Mouse (Mus musculus): ENCODE results near the gene Serping1. TPM values are rescaled to one million over a fixed set of nuclear protein-coding genes. Genes with fewer than 3 reads are reported as not detected.
"Not testable (repeated sequence)": the region's sequence is repeated elsewhere in the genome, so short reads cannot be mapped to it uniquely, and the experiment has no call there.

Gene Serping1
- total RNA-seq, 2 experiments from 2014 or later = 79.2 to 110 TPM

DNA sequence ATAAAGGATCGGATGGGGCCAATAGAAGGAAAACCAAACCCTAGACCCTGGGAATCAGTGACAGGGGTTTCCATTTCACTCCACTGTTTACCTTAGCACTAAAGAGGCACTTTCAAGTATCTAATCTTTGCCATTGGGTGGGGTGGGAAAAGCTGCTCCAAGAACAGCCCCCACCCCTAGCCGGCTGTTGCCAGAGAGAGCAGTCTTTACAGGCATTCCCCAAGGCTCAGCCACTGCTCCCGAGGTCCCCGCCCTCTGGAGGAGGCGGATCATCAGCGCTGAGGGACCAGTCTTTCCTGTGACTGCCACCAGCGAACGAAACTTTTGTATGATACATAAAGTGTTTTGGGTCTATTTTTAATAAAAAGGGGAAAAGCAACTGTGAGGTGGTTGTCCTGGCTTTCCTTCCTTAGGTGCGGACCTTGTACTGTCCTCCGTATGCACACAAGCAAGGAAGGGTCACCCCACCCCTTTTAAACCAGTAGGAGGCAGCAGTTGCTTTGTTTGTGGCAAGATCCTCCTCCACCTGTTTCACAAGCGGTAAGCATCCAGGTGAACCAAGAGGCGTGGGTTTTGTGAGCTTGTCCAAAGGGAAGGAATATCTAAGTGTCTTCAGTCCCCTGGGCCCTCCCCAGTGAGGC is 36.9 kb downstream of the Serping1 start:
- peak; percentile 51 for DNase-seq

DNA sequence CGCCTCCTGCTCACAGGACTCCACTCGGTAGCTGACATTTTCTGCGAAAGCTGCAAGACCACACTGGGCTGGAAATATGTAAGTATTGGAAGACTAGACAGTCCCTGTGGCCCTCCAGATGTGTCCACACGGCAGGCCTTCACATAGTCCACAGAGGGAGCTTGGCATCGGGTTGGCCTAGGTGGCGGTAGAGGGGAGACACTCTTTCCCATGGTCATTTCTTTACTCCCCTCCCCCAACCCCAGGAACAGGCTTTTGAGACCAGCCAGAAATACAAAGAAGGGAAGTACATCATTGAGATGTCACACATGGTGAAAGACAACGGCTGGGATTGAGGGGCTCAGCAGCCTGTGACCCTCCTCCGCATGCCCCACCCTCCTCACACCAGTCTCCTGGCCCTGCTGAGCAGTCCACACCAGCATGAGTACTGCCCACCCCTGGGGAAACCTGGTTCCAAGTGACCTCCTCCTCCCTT is 37.8 kb downstream of the Serping1 start:
- peak; percentile 27 for DNase-seq

DNA sequence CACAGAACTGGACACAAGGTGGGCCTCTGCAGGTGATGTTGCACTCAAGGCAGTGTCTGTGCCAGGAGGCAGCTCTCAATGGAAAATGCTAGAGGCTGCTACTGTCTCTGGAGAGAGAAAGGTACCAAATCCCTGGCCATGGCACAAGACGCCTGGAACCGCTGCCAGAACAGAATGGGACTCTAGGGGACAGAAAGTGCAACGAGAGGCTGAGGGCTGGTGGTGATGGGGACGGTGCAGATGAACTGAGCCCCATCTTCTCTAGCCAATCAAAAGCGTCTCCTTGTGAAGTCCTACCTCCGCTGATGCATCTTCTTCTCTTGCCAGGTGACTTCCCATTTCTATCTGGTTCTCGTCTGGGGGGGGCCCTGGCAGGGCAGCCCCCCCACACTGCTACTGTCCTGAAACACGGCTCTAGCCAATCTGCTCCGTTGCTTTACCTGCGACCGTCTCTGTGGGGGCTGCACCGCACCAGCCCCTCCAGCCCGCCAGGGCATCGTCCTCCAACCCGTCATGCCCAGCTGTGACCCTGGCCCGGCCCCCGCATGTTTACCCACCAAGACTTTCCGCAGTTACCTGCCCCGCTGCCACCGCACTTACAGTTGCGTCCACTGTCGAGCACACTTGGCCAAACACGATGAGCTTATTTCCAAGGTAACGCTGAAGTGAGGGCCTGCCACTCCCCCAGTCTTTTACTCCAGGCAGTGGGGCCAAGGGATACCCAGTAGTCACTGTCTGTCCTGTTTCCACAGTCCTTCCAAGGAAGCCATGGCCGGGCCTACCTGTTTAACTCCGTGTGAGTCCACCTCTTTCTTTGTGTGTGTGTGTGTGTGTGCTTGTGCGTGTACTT is 38.7 kb downstream of the Serping1 start:
- peak; percentile 54 for DNase-seq

DNA sequence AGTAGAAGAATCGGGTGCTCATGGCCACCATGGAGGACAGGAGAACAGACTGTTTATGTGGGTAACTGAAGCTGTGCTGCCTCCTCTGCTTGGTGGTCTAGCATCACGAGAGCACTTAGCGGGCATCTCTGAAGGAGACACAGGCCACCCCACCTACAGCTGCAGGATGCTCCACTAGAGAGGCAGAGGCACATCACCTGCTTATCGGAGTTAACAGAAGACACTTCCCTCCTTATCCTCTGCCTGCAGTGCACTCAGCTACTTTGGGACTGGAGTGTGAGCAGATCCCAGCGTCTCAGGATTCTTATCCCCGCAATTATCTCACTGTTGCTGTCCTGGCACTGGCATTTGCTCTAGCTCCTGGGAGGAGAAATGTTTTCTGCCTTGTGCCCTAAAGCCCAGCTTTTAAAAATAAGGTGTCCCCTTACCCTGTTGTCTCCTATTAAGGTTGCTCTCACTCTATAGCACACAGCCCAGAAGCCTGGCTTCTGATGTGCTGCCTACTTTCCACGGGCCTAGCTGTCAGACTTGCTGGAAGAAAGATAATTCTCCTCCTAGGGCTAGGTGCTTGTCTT is 39.8 kb downstream of the Serping1 start:
- DNase-seq = no peak

DNA sequence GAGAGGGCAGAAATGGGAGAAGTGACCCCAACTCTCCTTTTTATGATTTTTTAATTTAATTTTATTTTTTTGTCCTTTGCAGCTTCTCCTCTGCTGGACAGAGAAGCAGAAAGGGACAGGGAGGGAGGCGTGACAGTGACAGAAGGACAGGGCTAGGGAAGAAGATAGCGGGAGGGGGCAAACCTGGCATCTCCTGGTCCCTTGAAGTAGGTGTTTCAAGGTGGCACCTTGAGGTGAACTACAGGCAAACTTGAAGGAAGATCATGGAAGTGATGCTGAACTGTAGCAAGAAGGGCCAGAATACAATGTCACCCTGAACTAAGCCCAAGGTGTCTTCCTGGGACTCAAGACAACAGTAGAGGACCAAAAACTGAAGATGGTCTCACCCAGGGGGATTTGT is 40.3 kb downstream of the Serping1 start:
- no peak for DNase-seq

DNA sequence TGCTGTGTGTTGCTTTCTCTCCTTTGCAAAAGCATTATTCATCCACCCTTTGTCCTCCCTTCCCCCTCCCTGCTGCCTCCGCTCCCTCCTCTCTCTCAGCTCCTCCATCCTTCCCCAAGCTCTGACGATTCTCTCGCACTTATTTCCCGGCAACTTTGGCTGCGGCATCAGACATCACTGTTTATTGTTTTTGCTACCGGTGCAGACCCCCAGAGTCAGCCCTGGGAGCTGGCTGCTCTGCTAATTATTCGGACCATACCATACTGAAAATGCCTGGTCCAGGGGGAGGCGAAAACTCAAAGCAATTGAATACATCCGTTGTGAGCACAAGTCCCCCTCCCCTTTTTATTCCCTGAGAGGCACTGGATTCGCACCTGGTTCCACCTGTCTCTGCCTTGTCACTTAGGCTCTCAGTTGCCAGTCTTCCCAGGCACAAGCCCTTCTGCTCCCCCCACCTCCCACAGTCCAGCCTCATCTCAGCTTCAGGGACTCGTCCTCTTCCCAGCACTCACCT is 40.8 kb downstream of the Serping1 start:
- DNase-seq = no peak

DNA sequence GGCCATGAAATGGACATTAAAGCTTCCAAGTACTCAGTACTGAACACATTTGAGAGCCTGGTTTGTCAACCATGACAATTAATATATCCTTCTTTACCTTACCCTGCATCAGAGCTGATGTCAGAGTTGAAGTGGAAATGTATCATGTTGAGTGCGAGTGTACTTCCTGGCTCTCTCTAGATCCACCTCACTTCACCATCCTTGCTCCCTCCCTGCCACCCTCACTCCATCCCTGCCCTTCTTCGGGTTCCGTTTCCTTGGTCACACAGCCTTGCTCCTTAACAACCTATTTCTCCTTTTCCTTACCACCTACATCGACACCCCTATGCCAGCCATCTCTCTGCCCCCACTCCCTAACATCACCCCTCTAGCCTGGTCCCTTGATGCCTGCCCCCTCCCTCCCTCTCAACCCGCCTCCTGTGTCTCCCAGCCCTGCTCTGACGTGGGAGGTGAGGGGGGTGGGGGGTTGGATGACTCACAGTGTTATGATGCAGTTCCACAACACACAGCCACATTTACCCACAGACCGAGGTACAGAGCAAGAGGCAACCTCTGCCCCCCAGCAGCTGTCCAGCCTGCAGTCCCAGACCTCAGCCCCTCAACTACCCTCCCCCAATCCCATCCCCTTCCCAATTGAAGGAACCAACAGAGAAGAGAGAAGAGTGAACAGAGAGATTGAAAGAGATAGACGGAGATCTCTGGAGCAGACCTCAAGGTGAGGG is 41.5 kb downstream of the Serping1 start, which contains the start of gene Ypel4:
Ypel4 (plus strand) TSS at position 480 of the 722 bp plus-strand sequence.
- DNase-seq = peak; percentile 78

DNA sequence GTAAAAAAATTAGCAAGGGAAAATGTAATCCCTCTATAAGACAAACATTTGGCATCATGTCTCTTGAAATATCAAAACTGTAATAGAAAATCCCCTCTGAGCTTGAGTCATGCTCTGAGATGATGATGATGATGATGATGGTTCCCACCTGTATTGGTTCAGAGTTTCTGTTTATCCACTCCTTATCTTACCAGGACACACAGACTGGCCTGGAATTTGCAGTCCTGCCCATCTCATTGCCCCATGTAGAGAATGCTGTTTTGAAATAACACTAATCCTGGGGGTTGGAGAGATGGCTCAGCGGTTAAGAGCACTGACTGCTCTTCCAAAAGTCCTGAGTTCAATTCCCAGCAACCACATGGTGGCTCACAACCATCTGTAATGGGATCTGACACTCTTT is 42.9 kb downstream of the Serping1 start:
- DNase-seq = no peak

DNA sequence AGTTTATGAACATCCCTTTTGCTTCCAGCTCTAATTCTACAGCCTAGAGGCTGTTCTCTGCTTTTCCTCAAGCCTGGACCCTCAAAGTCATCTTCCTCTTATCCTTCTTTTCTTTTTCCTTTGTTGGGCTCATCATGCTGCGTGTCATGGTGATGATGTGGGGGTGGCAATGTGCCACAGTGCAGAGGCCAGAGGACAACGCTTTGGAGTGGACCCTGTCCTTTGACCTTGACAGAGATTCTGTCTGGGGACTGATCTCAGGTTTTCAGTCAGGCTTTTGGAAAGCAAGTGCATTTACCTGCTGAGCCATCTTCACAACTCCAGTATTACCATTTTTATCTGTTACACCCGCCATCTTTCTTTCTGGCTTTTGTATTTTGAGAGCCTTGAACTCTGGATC is 44.0 kb downstream of the Serping1 start:
- no peak for DNase-seq

DNA sequence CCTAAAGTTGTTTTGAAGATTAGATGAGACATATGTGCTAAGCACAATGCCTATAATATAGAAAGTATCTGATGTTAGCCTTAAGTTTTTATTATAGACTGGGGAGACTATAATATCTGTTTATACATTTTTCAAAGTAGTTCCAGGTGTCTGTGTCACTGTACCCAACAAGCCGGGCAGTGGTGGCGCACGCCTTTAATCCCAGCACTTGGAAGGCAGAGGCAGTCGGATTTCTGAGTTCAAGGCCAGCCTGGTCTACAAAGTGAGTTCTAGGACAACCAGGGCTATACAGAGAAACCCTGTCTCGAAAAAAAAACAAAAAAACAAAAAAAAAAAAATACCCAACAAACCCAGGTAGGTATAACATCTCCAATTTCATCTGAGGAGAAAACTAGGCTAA is 47.1 kb downstream of the Serping1 start:
- not testable (repeated sequence) for DNase-seq

GRCm38 (mm10) chr2:84727172-84727858 is 47.9 kb downstream of the Serping1 start, which contains the start of gene Clp1:
Gene Clp1, minus strand, starts transcription at chr2:84727350.
- peak; percentile 95 for DNase-seq

DNA sequence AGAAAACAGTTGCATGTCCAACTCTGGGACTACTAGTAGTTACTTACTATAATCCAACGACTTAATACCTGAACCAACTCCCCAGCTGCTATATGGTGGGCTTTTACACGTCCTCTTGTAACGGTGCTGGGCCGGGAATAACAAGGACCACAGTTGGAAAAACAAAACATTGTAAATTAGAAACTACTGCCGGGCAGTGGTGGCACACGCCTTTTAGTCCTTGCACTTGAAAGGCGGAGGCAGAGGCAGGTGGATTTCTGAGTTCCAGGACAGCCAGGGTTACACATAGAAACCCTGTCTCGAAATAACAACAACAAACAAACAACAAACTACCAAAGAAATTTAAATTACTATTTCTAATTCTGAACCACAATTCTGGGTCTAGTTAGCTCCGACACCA is 48.5 kb downstream of the Serping1 start:
- no peak for DNase-seq

- DNase-seq = peak; percentile 22
Observed at GRCm38 (mm10) chr2:84725770-84726169, 49.5 kb downstream of the Serping1 start.

DNA sequence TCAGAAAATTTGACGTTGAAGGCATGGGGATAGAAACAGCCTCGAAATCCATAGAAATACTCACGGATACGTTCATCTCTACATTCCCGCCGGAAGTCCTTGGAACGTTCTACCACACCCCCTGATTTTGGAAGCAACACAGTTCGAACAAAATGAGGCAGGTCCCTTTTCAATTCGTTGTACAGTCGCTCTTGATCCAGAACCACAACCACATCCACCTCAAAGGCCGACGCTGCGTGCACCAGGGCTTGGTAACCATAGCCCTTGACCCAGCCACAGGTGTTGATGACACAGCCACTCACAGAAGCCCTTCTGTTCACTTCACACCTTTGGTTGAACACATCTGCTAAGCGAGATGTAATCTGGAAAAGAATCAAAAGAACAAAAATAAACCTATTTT is 51.4 kb downstream of the Serping1 start:
- no peak for DNase-seq

DNA sequence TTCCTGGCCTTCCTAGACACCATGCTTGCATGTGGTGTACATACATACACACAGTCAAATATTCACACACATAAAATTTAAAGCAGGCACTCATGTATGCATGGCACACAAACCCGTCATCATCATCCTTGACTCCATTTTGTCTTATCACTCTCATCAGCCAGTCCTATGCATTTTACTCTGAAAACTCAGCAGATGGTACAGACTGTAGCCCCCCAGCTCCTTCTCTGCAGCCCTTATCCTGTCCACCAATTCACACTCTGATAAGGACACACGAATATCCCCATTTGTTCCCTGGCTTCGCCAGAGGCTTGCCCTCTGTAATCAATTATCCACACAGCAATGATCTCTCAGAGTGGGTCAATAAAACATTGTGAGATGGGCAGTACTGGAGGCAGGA is 54.1 kb downstream of the Serping1 start:
- no peak for DNase-seq

DNA sequence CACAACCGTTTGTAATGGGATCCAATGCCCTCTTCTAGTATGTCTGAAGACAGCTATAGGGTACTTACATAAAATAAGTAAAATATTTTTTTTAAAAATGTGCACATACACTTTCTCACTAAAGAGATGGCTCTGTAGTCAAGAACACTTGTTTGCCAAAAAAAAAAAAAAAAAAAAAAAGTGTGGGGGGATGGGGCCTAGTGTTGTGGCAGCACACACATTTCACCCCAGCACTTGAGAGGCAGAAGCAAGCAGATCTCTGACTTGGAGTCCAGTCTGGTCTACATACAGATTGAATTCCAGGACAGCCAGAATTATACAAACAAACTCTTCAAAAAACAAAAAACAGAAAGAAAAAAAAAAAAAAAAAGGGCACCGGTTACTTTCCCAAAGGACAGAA is 54.5 kb downstream of the Serping1 start:
- no peak for DNase-seq

GRCm38 (mm10) chr2:84717357-84717756 is 57.9 kb downstream of the Serping1 start:
- DNase-seq = no peak

- DNase-seq = no peak
Observed at GRCm38 (mm10) chr2:84716423-84717355, 58.6 kb downstream of the Serping1 start.

DNA sequence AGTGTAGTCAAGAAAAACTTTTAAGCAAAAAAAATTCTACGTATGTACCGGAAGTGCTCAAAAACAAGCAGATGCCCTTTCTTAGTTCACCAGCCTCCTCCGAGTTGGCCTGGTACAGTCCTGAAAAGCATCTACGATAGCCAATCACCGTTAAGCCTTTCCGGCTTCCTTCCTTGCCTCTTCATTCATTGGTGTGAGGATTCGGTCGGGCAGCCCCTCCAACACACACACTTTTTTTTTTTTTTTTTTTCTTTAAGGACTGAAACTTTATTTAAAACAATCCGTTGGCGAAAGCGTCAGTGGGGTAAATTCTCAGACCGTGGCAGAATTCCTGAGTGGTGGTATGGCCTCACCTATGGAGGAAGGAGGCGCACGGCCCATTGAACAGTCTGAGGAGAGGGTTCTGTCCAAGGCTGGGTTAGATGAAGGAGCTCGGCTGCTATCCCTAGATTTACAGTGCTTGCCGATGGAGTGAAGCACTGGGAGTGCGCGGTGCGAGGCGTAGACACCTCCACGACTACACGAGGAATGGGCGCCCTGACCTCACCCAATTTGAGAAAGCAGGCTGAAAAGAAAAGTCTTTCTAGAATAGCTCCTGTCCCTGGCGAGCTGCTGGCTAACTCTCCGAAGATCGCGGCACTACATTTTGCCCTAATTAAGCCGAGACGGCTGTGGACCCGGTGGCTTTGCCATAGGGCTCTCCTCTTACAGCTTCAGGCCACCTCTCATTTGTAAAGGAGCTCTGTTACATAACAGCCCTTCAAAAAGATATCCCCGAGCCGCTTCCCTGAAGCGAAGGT is 59.5 kb downstream of the Serping1 start:
- DNase-seq = peak; percentile 61
